Mouse (Mus musculus) E14TG2a.4 (cell line): Measurements from ENCODE around the gene Rasgrf2.

ENCODE experiments used
- CTCF ChIP-seq: conservative IDR thresholded peaks from 2 replicates; pipeline ENCODE4 v1.5.1; 2014; ENCODE audit warnings: low read length
- NANOG ChIP-seq: IDR thresholded peaks from 2 replicates; pipeline ENCODE4 v1.6.1; 2014; ENCODE audit warnings: borderline replicate concordance, low read length, mixed read lengths

DNA sequence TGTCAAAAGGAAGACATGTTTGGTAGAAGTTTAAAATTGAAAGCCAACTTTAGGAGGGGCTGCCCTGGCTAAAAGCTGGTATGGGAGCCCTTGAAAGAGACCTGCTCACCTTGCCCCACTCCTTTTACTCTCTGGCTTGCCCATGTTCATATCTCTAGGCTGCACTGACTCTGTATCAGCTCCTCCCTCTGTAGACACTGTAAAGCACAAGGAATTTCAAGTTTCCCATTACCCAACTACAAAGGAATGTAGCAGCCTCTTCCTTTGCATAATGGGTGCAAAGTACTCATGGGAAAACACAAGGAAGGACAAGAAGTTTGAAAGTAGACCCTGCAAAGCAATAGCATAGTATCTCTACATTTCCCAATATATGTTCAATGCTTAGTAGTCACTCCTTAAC, 220.2 kb downstream of the Rasgrf2 start:
- no peak for TF ChIP-seq CTCF
- TF ChIP-seq NANOG, result no peak
